Mouse (Mus musculus): Measurements from ENCODE around the gene Ascl1.
A peak's percentile ranks its signal among the peaks of the same experiment; 100 is the strongest.

Gene Ascl1

GRCm38 (mm10) chr10:87493576-87493975 is at the start of gene Ascl1:
TSS of gene Ascl1 (minus strand) at chr10:87493660.
- DNase-seq (ENCODE audit: low spot score in 2 of 2), result peak in 1 of 2 experiments; percentile 36

GRCm38 (mm10) chr10:87534172-87534571 is 40.7 kb upstream of the Ascl1 start:
- DNase-seq (ENCODE audit: low spot score in 2 of 2), result no peak

- DNase-seq (ENCODE audit: low spot score in 2 of 2), result no peak
Measured at GRCm38 (mm10) chr10:87521646-87522045, 28.2 kb upstream of the Ascl1 start, which contains the start of gene Pah. TSS of gene Pah (plus strand) at chr10:87521795.

- no peak for DNase-seq (ENCODE audit: low spot score in 2 of 2)
Measured at GRCm38 (mm10) chr10:87520401-87521116, 27.1 kb upstream of the Ascl1 start.

- DNase-seq (ENCODE audit: low spot score in 2 of 2), result no peak
Measured at GRCm38 (mm10) chr10:87518585-87518984, 25.1 kb upstream of the Ascl1 start.

- DNase-seq (ENCODE audit: low spot score in 2 of 2), result no peak
Measured at GRCm38 (mm10) chr10:87513052-87513451, 19.6 kb upstream of the Ascl1 start.

GRCm38 (mm10) chr10:87508581-87508980 is 15.1 kb upstream of the Ascl1 start:
- no peak for DNase-seq (ENCODE audit: low spot score in 2 of 2)

GRCm38 (mm10) chr10:87503946-87504345 is 10.5 kb upstream of the Ascl1 start:
- no peak for DNase-seq (ENCODE audit: low spot score in 2 of 2)

GRCm38 (mm10) chr10:87502283-87502682 is 8.8 kb upstream of the Ascl1 start:
- DNase-seq (ENCODE audit: low spot score in 2 of 2), result no peak

GRCm38 (mm10) chr10:87501659-87502042 is 8.2 kb upstream of the Ascl1 start:
- no peak for DNase-seq (ENCODE audit: low spot score in 2 of 2)

GRCm38 (mm10) chr10:87500926-87501658 is 7.6 kb upstream of the Ascl1 start:
- no peak for DNase-seq (ENCODE audit: low spot score in 2 of 2)

GRCm38 (mm10) chr10:87497056-87497455 is 3.6 kb upstream of the Ascl1 start:
- no peak for DNase-seq (ENCODE audit: low spot score in 2 of 2)

- DNase-seq (ENCODE audit: low spot score in 2 of 2), result no peak
Measured at GRCm38 (mm10) chr10:87494596-87494995, 1.1 kb upstream of the Ascl1 start.

- no peak for DNase-seq (ENCODE audit: low spot score in 2 of 2)
Measured at GRCm38 (mm10) chr10:87494176-87494575, 716 bp upstream of the Ascl1 start.

- peak; percentile 60 to 67 for DNase-seq (ENCODE audit: low spot score in 2 of 2)
Measured at GRCm38 (mm10) chr10:87492661-87493551, 554 bp downstream of the Ascl1 start.

GRCm38 (mm10) chr10:87492332-87492660 is 1.2 kb downstream of the Ascl1 start:
- DNase-seq (ENCODE audit: low spot score in 2 of 2), result no peak

- DNase-seq (ENCODE audit: low spot score in 2 of 2), result no peak
Measured at GRCm38 (mm10) chr10:87491485-87492040, 1.9 kb downstream of the Ascl1 start.

GRCm38 (mm10) chr10:87490328-87490727 is 3.1 kb downstream of the Ascl1 start:
- no peak for DNase-seq (ENCODE audit: low spot score in 2 of 2)

GRCm38 (mm10) chr10:87489246-87490009 is 4.0 kb downstream of the Ascl1 start:
- peak in 1 of 2 experiments; percentile 59 for DNase-seq (ENCODE audit: low spot score in 2 of 2)

GRCm38 (mm10) chr10:87488429-87489145 is 4.9 kb downstream of the Ascl1 start:
- DNase-seq (ENCODE audit: low spot score in 2 of 2), result no peak

All from right cerebral cortex, postnatal 36 days (tissue).